Mouse (Mus musculus) B cell, adult (primary cell): ENCODE measurements around the gene Fhl5. TPM values are rescaled to one million over a fixed set of nuclear protein-coding genes. Genes with fewer than 3 reads are reported as not detected.

ENCODE experiments used
- total RNA-seq: library from RNA; stranded (reverse); gene quantifications from 4 replicates; pipeline ENCODE4 v1.2.4, GENCODE M21; 2023; ENCODE audit not compliant: inconsistent age

The Fhl5 gene
- not detected in 4 replicates for total RNA-seq

DNA sequence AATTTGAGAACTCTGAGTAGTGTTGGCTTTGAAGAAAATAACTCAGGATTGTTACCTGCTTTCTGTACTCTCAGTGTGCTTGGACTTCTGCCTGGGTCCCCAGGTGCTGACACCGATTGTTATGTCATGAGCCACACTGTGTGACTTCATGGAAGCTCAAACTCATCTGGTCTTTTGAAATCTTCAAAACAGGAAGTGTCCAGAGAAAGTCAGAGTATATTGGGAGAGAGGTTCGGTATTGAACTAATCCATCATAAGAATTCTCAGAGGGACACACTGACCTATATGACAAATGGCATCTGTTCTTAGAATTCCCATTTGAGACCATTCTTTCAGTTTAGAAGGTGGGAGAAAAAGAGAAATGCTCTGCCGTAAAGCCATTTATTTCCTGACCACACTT lies at the start of gene Fhl5:
Gene Fhl5, minus strand, starts transcription at position 101 of the 400 bp plus-strand sequence.

DNA sequence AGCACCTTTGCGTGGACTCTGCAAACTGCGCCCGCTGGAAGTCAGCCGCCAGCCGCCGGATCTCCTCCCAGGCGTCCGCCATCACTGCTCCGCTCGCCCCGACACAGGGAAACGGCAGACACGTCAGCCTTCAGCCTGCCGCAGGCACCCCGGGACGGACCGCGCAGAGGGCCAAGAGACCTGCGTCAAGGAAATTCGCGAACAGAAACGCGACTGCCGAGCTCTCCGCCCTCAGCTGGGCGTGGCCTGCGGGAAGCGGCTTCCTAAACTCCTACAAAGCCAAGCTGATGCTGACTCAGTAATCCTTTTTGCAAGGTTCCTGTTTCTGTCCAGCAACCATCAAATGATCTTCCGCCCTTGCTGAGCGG lies 39.0 kb upstream of the Fhl5 start, which contains the start of gene Ufl1:
Gene Ufl1, minus strand, starts transcription at position 151 of the 368 bp plus-strand sequence.

Other genes starting within 250 kb of the Fhl5 start
- 32.8 to 38.2 TPM (median 35.6 TPM) in 4 replicates for gene Ufl1, start 38.9 kb upstream of the Fhl5 start, total RNA-seq